Mouse (Mus musculus) T-helper 2 cell (primary cell): Measurements from ENCODE around the gene Foxn1.

Experiments
- in situ Hi-C: fragments of 300-600 bp; cut with MboI, MseI; formaldehyde crosslinking; loops from one replicate; pipeline ENCODE4 v1.15.1; 2025; ENCODE audit warnings: high pct_unique_total_duplicates

Gene Foxn1

GRCm38 (mm10) chr11:78358330-78359007, 27.9 kb downstream of the Foxn1 start:
- in situ Hi-C loops = no loop called here

GRCm38 (mm10) chr11:78355471-78356238, 30.7 kb downstream of the Foxn1 start:
- in situ Hi-C loops = no loop called here

- in situ Hi-C loops = no loop called here
Observed at GRCm38 (mm10) chr11:78354905-78355304, 31.5 kb downstream of the Foxn1 start.

GRCm38 (mm10) chr11:78353081-78353480, 33.3 kb downstream of the Foxn1 start:
- in situ Hi-C loops = no loop called here

GRCm38 (mm10) chr11:78349441-78350358, 36.7 kb downstream of the Foxn1 start:
- in situ Hi-C loops = no loop called here

- in situ Hi-C loops = no loop called here
Observed at GRCm38 (mm10) chr11:78348474-78348873, 37.9 kb downstream of the Foxn1 start.

GRCm38 (mm10) chr11:78347908-78348307, 38.5 kb downstream of the Foxn1 start:
- in situ Hi-C loops = no loop called here

GRCm38 (mm10) chr11:78347070-78347754, 39.1 kb downstream of the Foxn1 start:
- in situ Hi-C loops = no loop called here

- in situ Hi-C loops = no loop called here
Observed at GRCm38 (mm10) chr11:78346326-78347069, 39.9 kb downstream of the Foxn1 start.

GRCm38 (mm10) chr11:78345801-78346200, 40.6 kb downstream of the Foxn1 start:
- in situ Hi-C loops = no loop called here

GRCm38 (mm10) chr11:78344890-78345715, 41.3 kb downstream of the Foxn1 start:
- in situ Hi-C loops = no loop called here

GRCm38 (mm10) chr11:78344328-78344889, 41.9 kb downstream of the Foxn1 start:
- in situ Hi-C loops = no loop called here

- in situ Hi-C loops = no loop called here
Observed at GRCm38 (mm10) chr11:78343381-78344327, 42.7 kb downstream of the Foxn1 start, which contains the start of gene Unc119. Unc119 (plus strand) TSS chr11:78343482.

- in situ Hi-C loops = no loop called here
Observed at GRCm38 (mm10) chr11:78341702-78342101, 44.7 kb downstream of the Foxn1 start.

GRCm38 (mm10) chr11:78337040-78337439, 49.3 kb downstream of the Foxn1 start:
- in situ Hi-C loops = no loop called here

- in situ Hi-C loops = no loop called here
Observed at GRCm38 (mm10) chr11:78333992-78334391, 52.4 kb downstream of the Foxn1 start.

- in situ Hi-C loops = no loop called here
Observed at GRCm38 (mm10) chr11:78332676-78333075, 53.7 kb downstream of the Foxn1 start.

GRCm38 (mm10) chr11:78328512-78329056, 57.8 kb downstream of the Foxn1 start:
- in situ Hi-C loops = no loop called here
